Mouse (Mus musculus): Measurements from ENCODE around the gene Cdhr4. TPM values are rescaled to one million over a fixed set of nuclear protein-coding genes. Genes with fewer than 3 reads are reported as not detected.

The Cdhr4 gene
- total RNA-seq (2021), result 1 to 10 TPM; 3.3 to 5.3 TPM

- DNase-seq (ENCODE audit: extremely low spot score in 1 of 2, low spot score in 1 of 2), result no peak
These were observed at the start of gene Cdhr4 for GRCm38 (mm10) chr9:107992197-107992596. Gene Cdhr4 (plus strand): TSS chr9:107992497.

GRCm38 (mm10) chr9:107947241-107948194 is 44.8 kb upstream of the Cdhr4 start:
- no peak for DNase-seq (ENCODE audit: extremely low spot score in 1 of 2, low spot score in 1 of 2)

GRCm38 (mm10) chr9:107949184-107949921 is 42.9 kb upstream of the Cdhr4 start:
- DNase-seq (ENCODE audit: extremely low spot score in 1 of 2, low spot score in 1 of 2), result no peak

- no peak for DNase-seq (ENCODE audit: extremely low spot score in 1 of 2, low spot score in 1 of 2)
These were observed 42.4 kb upstream of the Cdhr4 start, which contains the start of gene Traip for GRCm38 (mm10) chr9:107949922-107950235. Gene Traip (plus strand): TSS chr9:107950136.

- DNase-seq (ENCODE audit: extremely low spot score in 1 of 2, low spot score in 1 of 2), result peak; percentile 74 to 89
These were observed 41.6 kb upstream of the Cdhr4 start for GRCm38 (mm10) chr9:107950460-107951355.

GRCm38 (mm10) chr9:107955613-107956289 is 36.5 kb upstream of the Cdhr4 start:
- DNase-seq (ENCODE audit: extremely low spot score in 1 of 2, low spot score in 1 of 2), result no peak

- no peak for DNase-seq (ENCODE audit: extremely low spot score in 1 of 2, low spot score in 1 of 2)
These were observed 35.2 kb upstream of the Cdhr4 start for GRCm38 (mm10) chr9:107957141-107957540.

- DNase-seq (ENCODE audit: extremely low spot score in 1 of 2, low spot score in 1 of 2), result no peak
These were observed 32.4 kb upstream of the Cdhr4 start for GRCm38 (mm10) chr9:107959896-107960295.

GRCm38 (mm10) chr9:107960928-107961327 is 31.4 kb upstream of the Cdhr4 start:
- DNase-seq (ENCODE audit: extremely low spot score in 1 of 2, low spot score in 1 of 2), result no peak

GRCm38 (mm10) chr9:107961351-107961762 is 30.9 kb upstream of the Cdhr4 start:
- DNase-seq (ENCODE audit: extremely low spot score in 1 of 2, low spot score in 1 of 2), result peak; percentile 53 to 67

GRCm38 (mm10) chr9:107961881-107962280 is 30.4 kb upstream of the Cdhr4 start:
- peak in 1 of 2 experiments; percentile 55 for DNase-seq (ENCODE audit: extremely low spot score in 1 of 2, low spot score in 1 of 2)

- no peak for DNase-seq (ENCODE audit: extremely low spot score in 1 of 2, low spot score in 1 of 2)
These were observed 29.4 kb upstream of the Cdhr4 start for GRCm38 (mm10) chr9:107962916-107963315.

- peak; percentile 66 to 83 for DNase-seq (ENCODE audit: extremely low spot score in 1 of 2, low spot score in 1 of 2)
These were observed 28.6 kb upstream of the Cdhr4 start for GRCm38 (mm10) chr9:107963700-107964099.

GRCm38 (mm10) chr9:107964681-107965080 is 27.6 kb upstream of the Cdhr4 start:
- DNase-seq (ENCODE audit: extremely low spot score in 1 of 2, low spot score in 1 of 2), result no peak

- DNase-seq (ENCODE audit: extremely low spot score in 1 of 2, low spot score in 1 of 2), result no peak
These were observed 25.6 kb upstream of the Cdhr4 start for GRCm38 (mm10) chr9:107966676-107967075.

- DNase-seq (ENCODE audit: extremely low spot score in 1 of 2, low spot score in 1 of 2), result no peak
These were observed 24.9 kb upstream of the Cdhr4 start for GRCm38 (mm10) chr9:107967437-107967836.

- DNase-seq (ENCODE audit: extremely low spot score in 1 of 2, low spot score in 1 of 2), result no peak
These were observed 23.8 kb upstream of the Cdhr4 start for GRCm38 (mm10) chr9:107968531-107968930.

GRCm38 (mm10) chr9:107970311-107970710 is 22.0 kb upstream of the Cdhr4 start:
- no peak for DNase-seq (ENCODE audit: extremely low spot score in 1 of 2, low spot score in 1 of 2)

- no peak for DNase-seq (ENCODE audit: extremely low spot score in 1 of 2, low spot score in 1 of 2)
These were observed 20.4 kb upstream of the Cdhr4 start for GRCm38 (mm10) chr9:107971690-107972541.
